Mouse (Mus musculus): ENCODE results near the gene Ascl1. TPM values are rescaled to one million over a fixed set of nuclear protein-coding genes. Genes with fewer than 3 reads are reported as not detected.

Gene Ascl1
- polyA plus RNA-seq, 1 experiment = not detected

GRCm38 (mm10) chr10:87492661-87493551, 554 bp downstream of the Ascl1 start:
- Histone ChIP-seq H3K27ac (ENCODE audit: insufficient read depth, low read length) (no peak overlapping the region), H3K4me1 (ENCODE audit: control insufficient read depth, insufficient read depth, insufficient read length) (no peaks in the 10 kb centered on the region), H3K27me3 (ENCODE audit: control insufficient read depth, insufficient read depth, low read length) (peaks cover 11% of the 10 kb centered on the region), H3K4me3 (ENCODE audit: extremely low read depth, insufficient read depth, insufficient read length) (no peak overlapping the region), H3K36me3 (ENCODE audit: control insufficient read depth, insufficient read depth, low read length) (no peaks in the 10 kb centered on the region)
- 2% methylated on average over 85 of the region's 90 CpGs for WGBS
- TF ChIP-seq POLR2A (IDR thresholded peaks at IDR 0.05; ENCODE audit: low read depth, low read length) (no peak), CTCF (IDR thresholded peaks at IDR 0.05; ENCODE audit: extremely low read depth, insufficient read depth, insufficient read length, insufficient replicate concordance) (no peak)
- no peak for DNase-seq (ENCODE audit: low read depth in 1 of 2, low spot score in 2 of 2)

DNA sequence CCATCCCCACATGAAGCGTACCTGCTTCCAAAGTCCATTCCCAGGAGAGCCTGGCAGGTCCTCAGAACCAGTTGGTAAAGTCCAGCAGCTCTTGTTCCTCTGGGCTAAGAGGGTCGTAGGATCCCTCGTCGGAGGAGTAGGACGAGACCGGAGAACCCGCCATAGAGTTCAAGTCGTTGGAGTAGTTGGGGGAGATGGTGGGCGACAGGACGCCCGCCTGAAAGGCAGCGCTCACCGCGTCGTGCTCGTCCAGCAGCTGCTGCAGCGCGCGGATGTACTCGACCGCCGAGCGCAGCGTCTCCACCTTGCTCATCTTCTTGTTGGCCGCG, 1.2 kb downstream of the Ascl1 start:
- H3K4me1 ChIP-seq (ENCODE audit: control insufficient read depth, insufficient read depth, insufficient read length) = no peaks in the 10 kb centered on the region
- peaks cover 11% of the 10 kb centered on the region for H3K27me3 ChIP-seq (ENCODE audit: control insufficient read depth, insufficient read depth, low read length)
- H3K27ac ChIP-seq (ENCODE audit: insufficient read depth, low read length) = no peak overlapping the region
- H3K4me3 ChIP-seq (ENCODE audit: extremely low read depth, insufficient read depth, insufficient read length) = no peak overlapping the region
- TF ChIP-seq POLR2A (IDR thresholded peaks at IDR 0.05; ENCODE audit: low read depth, low read length) (no peak), CTCF (IDR thresholded peaks at IDR 0.05; ENCODE audit: extremely low read depth, insufficient read depth, insufficient read length, insufficient replicate concordance) (no peak)
- WGBS = 4% methylated on average over 26 of the region's 26 CpGs
- no peaks in the 10 kb centered on the region for H3K36me3 ChIP-seq (ENCODE audit: control insufficient read depth, insufficient read depth, low read length)
- no peak for DNase-seq (ENCODE audit: low read depth in 1 of 2, low spot score in 2 of 2)

GRCm38 (mm10) chr10:87491485-87492040, 1.9 kb downstream of the Ascl1 start:
- no peak overlapping the region for H3K27ac ChIP-seq (ENCODE audit: insufficient read depth, low read length)
- DNase-seq (ENCODE audit: low read depth in 1 of 2, low spot score in 2 of 2) = no peak
- WGBS = 7% methylated on average over 11 of the region's 11 CpGs
- H3K36me3 ChIP-seq (ENCODE audit: control insufficient read depth, insufficient read depth, low read length) = no peaks in the 10 kb centered on the region
- no peak overlapping the region for H3K4me3 ChIP-seq (ENCODE audit: extremely low read depth, insufficient read depth, insufficient read length)
- peaks cover 11% of the 10 kb centered on the region for H3K27me3 ChIP-seq (ENCODE audit: control insufficient read depth, insufficient read depth, low read length)
- no peaks in the 10 kb centered on the region for H3K4me1 ChIP-seq (ENCODE audit: control insufficient read depth, insufficient read depth, insufficient read length)
- TF ChIP-seq POLR2A (IDR thresholded peaks at IDR 0.05; ENCODE audit: low read depth, low read length) (no peak), CTCF (IDR thresholded peaks at IDR 0.05; ENCODE audit: extremely low read depth, insufficient read depth, insufficient read length, insufficient replicate concordance) (no peak)

- no peak for DNase-seq (ENCODE audit: low read depth in 1 of 2, low spot score in 2 of 2)
- WGBS = 12% methylated on average over 2 of the region's 2 CpGs
- H3K4me1 ChIP-seq (ENCODE audit: control insufficient read depth, insufficient read depth, insufficient read length) = no peaks in the 10 kb centered on the region
- H3K27me3 ChIP-seq (ENCODE audit: control insufficient read depth, insufficient read depth, low read length) = peaks cover 11% of the 10 kb centered on the region
- H3K27ac ChIP-seq (ENCODE audit: insufficient read depth, low read length) = no peak overlapping the region
- H3K4me3 ChIP-seq (ENCODE audit: extremely low read depth, insufficient read depth, insufficient read length) = no peak overlapping the region
- H3K36me3 ChIP-seq (ENCODE audit: control insufficient read depth, insufficient read depth, low read length) = no peaks in the 10 kb centered on the region
- TF ChIP-seq CTCF (IDR thresholded peaks at IDR 0.05; ENCODE audit: extremely low read depth, insufficient read depth, insufficient read length, insufficient replicate concordance) (no peak), POLR2A (IDR thresholded peaks at IDR 0.05; ENCODE audit: low read depth, low read length) (no peak)
Observed at GRCm38 (mm10) chr10:87490328-87490727, 3.1 kb downstream of the Ascl1 start.

DNA sequence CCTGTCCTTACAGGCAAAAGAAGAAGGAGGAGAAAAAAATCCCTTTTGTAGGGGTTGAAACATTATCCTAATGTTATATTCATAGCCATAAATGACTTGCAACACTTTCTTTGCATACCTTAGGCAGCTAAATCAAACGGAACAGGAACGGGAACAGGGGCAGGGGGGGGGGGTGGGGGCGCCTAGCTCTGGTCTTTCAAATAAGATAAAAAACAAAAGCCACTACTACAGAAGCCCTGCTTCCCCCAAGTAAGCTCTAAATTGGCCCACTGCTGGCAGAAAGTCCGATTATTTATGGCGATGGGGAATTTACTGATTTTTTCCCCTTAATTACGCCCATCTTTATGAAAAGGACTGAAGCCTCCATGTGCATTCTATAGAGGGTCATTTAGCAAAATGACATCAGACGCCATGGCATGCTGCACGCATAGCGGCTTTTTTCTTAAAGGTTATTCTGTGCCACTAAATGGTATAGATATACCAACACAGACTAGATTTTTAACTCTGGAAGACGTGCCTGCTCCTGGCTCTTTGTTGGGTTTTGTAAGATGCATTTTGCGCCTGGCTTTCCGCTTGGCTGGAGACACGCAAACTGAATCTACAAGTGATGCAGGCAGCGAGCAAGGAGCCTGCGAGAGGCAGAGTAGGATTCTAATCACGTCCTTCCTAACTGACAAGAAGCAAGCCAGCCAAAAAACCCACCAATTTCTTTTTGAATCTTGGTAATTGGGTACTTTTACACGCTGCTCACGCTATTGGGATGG, 4.0 kb downstream of the Ascl1 start:
- no peak overlapping the region for H3K27ac ChIP-seq (ENCODE audit: insufficient read depth, low read length)
- TF ChIP-seq CTCF (IDR thresholded peaks at IDR 0.05; ENCODE audit: extremely low read depth, insufficient read depth, insufficient read length, insufficient replicate concordance) (no peak), POLR2A (IDR thresholded peaks at IDR 0.05; ENCODE audit: low read depth, low read length) (no peak)
- no peak overlapping the region for H3K4me3 ChIP-seq (ENCODE audit: extremely low read depth, insufficient read depth, insufficient read length)
- DNase-seq (ENCODE audit: low read depth in 1 of 2, low spot score in 2 of 2) = no peak
- no peaks in the 10 kb centered on the region for H3K36me3 ChIP-seq (ENCODE audit: control insufficient read depth, insufficient read depth, low read length)
- peaks cover 11% of the 10 kb centered on the region for H3K27me3 ChIP-seq (ENCODE audit: control insufficient read depth, insufficient read depth, low read length)
- no peaks in the 10 kb centered on the region for H3K4me1 ChIP-seq (ENCODE audit: control insufficient read depth, insufficient read depth, insufficient read length)
- 8% methylated on average over 18 of the region's 18 CpGs for WGBS

DNA sequence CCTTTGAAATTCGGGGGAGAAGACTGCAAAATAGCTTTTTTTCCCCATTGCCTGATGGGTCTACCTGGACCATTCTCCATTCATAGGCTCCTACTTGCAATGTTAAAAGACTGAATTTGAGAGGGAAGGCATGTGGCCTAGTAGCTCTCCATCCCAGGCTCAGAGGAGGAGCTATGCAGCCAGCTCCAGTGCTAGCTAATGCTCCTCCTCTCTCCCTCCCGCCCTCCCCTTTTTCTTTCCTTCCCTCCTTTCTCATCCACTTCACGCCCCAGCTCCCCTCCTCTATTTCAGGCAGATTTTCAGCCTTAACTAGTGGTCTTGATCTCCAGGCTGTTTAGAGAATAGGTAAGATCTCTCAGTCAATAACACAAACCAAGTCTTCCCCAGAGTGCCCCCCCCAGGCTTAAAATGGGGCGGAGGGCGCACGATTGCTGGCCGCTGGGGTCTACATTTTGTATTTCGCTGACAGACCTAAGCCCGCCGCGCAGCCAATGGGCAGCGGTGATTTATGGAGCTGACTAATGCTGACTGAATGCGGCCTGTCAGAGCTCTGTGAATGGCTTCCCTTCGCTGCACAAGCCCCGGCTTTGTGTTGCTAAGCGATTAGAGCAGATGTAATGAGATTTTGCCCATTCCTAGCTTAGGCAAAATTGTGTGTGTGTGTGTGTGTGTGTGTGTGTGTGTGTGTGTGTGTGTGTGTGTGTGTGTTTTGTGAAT, 4.9 kb downstream of the Ascl1 start:
- whole genome bisulfite sequencing = 7% methylated on average over 16 of the region's 16 CpGs
- Histone ChIP-seq H3K4me1 (ENCODE audit: control insufficient read depth, insufficient read depth, insufficient read length) (no peaks in the 10 kb centered on the region), H3K27ac (ENCODE audit: insufficient read depth, low read length) (no peak overlapping the region), H3K27me3 (ENCODE audit: control insufficient read depth, insufficient read depth, low read length) (peaks cover 11% of the 10 kb centered on the region), H3K4me3 (ENCODE audit: extremely low read depth, insufficient read depth, insufficient read length) (no peak overlapping the region), H3K36me3 (ENCODE audit: control insufficient read depth, insufficient read depth, low read length) (no peaks in the 10 kb centered on the region)
- no peak for TF ChIP-seq CTCF (IDR thresholded peaks at IDR 0.05; ENCODE audit: extremely low read depth, insufficient read depth, insufficient read length, insufficient replicate concordance)
- TF ChIP-seq POLR2A (IDR thresholded peaks at IDR 0.05; ENCODE audit: low read depth, low read length) = no peak
- DNase-seq (ENCODE audit: low read depth in 1 of 2, low spot score in 2 of 2) = no peak

All from spleen, adult 2 months (tissue).